Mouse (Mus musculus): Measurements from ENCODE around the gene 4930412O13Rik.

Gene 4930412O13Rik

DNA sequence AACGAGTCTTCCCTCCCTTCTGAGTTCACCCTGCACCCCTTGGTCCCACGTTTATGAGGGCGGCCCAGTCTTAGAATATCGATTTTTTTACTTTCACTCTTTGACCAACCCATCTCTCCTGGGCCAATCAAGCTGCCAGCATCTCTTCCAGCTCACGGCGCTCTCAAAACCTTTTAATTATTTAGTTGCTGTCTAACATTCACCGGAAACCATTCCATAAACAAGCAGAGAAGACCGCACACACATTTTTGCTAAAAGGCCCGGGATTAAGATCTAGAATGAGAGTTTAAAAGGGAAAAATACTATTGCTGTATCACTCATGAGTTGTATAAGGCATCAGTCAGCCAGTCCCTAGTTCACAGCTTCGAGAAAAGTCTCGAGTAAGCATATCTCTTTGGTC lies 781 bp upstream of the 4930412O13Rik start:
- no peak for DNase-seq (ENCODE audit: low spot score)

DNA sequence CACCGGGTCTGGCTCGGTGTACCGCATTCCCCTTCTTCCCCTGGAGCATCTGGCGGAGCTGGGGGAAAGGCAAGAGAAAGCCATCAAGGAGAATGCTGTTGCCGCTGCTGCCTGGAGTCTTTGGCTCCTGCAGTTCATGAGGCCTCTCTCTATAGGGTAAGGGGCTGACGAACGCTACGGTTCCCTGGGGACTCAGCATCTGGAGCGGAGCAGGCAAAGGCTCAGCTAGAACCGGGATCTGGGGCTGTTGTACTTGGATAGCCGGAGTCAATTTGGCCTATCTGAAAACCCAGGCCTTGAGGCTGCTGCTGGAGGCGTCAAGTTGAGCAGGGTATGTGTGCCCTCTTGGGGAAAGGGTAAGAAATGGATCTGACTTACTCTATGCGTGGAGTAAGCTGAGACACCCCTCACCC lies 565 bp downstream of the 4930412O13Rik start:
- DNase-seq (ENCODE audit: low spot score) = peak; percentile 51

DNA sequence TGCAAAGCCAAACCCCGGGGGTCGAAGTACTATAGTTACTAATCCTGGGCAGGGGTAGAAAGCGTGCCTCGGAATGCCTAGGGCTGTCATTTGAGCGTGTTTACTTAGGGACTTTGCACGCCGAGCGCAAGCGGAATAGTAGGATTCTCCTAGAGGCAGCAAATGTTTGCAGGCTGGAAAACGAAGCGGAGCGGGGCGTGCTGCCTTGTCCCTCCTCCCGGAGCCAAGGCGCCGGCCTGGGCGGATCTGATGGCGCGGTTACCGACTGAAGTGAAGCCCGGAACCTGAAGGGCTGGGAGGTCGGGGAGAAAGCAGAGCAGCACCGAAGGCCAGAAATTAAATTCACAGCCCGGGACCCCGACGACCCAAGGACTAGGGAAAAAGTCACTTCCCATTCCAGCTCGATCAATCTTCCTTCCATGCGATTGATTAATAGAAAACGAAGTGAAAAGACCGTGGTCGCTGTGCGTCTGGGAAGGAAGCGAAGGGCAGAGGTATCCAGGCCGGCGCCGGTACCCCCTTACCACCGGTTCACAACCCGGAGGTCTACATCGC lies 1.4 kb downstream of the 4930412O13Rik start:
- peak; percentile 71 for DNase-seq (ENCODE audit: low spot score)

DNA sequence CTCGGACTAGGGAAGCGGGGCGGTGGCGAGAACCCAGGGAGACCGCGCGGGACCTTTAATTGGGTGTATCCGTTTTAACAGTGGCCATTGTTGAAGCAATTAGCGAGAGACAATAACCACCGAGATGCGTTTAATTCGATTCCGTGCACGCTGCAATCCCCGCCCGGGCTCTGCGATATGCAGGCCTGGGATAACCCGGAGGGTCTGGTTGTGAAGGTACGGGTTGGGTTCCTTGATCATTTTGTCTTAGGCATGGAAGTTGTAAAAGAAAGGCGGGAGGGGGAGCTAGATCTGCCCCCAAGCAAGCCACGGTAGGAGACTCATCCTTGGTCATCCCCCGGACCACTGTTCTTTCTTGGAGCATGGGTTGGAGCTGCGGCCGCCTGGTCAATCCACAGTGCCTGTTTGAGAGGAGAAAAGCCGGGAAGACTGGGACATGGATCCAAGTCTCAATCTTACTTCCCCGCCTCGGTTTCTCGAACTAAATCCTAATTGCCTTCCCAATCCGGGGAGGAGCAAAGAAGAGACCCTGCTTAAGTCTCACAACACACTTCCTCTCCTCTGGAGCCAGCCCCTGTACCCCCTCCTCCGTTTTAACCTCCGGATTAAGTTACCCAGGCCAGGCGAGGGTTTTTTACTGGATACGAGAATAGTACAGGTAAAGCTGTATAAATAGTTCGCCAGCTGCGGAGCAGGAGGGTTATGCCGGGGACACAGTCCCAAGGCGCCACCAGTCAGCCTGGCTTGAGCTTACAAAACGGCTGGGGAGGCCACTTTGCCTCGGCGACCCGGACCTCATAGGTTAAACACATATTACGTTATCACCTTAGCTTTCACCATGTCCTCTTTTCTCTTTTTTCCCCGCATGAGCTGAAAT lies 2.1 kb downstream of the 4930412O13Rik start:
- DNase-seq (ENCODE audit: low spot score) = peak; percentile 40

DNA sequence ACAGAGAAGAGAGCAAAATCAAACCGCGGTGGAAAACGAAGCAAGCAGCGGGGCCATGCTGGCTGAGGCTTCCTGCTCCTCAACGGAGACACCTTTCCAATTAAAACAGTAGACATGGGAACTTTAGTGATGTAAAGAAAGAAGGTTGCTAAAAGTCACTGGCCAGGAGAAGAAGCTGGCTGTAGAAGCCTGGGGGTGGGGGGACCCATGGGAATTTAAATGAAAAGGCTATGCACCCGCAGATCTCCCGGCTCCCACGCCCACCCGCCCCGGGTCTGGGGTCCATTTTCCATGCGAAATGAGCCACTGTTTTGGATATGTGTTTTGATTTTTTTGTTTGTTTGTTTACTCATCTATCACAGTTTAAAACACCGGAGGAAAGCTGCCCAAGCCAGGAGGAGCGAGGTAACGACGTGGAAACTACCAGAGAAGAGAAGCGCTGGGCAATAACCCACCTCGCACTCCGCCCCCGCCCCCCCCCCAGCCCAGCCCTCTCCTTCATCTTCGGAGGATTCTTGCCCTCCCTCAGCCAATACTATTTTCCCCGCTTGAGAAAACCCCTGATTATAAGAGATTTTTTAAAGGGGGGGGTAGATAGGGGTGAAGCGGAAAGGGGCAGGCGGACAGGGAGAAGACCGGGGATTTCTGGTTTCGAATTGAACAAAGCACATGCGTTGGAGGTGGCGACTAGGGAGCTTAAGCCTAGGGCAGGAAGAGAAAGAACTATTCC lies 2.9 kb downstream of the 4930412O13Rik start:
- DNase-seq (ENCODE audit: low spot score) = no peak

DNA sequence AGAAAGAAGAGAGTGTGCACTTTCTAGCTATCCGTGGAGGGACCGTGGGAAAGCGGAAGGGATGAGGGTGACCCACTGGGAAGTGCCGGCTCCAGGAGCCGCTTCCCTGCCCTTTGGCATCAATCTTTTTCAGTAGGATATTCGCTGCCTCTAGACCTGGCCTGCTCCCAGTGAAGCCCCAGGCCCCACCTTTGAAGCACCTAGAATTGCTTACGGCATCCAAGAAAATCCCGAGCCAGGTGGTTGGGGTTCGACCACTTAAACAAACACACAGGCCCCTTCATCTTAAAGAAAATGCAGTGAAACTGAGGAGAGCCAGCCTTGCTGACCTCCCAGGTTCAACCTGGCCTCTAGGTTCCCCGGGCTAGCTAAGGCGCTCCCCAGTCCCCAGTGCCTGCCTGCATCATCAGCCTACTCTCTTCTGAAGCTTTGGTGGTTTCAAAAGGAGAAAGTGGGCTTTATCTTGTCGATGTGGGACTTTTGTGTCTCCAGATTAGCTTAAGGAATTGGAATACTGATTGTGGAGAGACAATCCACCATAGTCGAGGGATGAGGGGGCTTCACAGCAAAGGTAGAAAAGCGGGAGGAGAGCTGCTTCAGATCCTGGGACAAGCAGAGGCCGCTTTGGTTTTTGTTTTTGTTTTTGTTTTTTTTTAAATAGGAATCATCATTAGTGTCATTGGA lies 3.6 kb downstream of the 4930412O13Rik start:
- DNase-seq (ENCODE audit: low spot score) = peak; percentile 42

DNA sequence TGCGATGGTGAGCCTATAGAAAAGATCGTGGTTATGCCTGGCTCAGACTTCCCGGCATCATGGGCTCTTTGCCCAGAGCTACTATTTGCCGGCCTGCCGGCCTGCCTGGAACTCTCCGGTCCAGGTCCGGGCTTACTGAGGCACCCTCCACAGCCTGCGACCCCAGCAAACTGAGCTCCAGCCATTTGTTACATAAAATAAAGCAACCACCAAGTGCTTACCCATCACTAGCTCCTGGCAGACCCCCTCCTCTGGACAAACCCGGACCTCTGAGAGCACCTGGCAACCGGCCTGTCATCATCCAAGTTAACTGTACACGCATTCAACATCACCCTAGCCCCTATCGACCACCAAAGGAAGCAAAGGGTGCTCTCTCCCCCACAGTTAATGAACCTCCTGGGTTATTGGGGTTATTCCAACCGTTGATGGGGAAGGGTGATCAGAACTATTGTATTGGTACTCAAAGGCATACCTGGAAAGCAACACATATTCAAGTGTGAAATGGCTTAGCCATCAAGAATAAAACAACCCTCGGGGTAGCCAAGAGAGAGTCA lies 4.2 kb downstream of the 4930412O13Rik start:
- no peak for DNase-seq (ENCODE audit: low spot score)

DNA sequence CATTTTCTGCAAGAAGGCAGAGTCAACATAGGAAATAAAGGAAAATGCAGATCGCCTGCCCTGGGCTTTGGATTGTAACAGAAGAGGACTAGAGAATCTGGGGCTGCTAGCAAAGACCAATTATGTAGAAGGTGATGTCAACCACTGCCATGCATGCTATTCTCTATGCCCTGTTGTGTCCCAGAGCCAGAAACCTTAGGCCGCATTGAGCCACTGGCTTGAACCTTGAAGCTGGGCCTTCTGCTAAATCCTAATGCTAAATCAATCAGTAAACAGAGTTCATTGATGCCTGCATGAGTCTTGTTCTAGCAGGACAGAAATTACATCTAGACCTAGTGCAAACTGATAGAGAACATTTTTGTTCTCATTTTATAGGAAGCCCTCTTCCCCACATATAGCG lies 5.0 kb downstream of the 4930412O13Rik start:
- no peak for DNase-seq (ENCODE audit: low spot score)

DNA sequence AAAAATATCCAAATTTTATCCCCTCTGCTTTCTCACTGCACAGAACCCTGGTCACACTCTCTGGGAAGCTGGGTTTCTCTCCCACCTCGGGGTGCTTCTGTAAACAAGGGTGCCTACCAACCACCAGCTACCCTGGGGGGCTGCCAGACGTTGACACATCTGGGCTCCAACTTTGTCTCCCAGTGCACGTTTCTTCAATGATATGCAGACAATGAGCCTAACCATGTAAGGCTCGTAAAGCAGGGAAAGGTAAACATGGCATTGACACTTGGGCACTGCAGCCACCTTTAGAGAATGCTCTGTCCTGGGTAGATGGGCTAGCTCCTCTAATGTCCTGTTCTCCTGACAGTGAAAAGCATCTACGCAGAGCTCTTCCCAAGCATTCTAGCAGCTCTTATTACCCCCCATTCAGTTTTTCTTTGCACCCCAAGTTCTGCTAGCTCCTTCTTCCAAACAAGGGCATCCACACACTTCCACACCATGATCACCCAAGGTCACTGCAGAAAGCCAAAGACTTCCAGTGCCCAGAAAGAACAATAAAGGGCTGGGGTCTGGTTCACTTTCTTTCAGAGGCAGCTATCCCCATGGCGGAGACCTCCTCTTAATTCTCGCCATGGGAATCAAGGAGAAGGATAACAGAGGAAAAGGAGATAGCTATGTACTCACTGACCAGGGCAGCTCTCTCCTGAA lies 6.0 kb downstream of the 4930412O13Rik start:
- no peak for DNase-seq (ENCODE audit: low spot score)

DNA sequence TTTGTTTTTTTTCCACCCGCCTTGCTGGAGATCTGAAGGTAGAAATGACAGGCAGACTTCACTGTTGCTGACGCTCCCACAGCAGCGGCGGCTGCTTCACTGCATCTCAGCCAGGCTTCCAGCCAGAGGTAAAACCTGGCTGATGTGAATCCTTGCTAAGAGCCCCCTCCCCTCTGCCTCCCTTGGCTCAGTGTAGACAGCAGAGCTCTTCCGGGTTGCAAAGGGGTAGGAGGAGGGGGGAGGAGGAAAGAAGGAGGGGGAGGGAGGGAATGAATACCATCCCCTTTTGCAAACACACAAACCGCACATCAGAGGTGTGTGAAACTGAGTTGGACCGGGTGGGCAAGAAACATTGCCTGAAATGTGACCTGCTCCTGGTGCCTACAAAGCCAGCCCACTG lies 6.6 kb downstream of the 4930412O13Rik start:
- DNase-seq (ENCODE audit: low spot score) = peak; percentile 25

DNA sequence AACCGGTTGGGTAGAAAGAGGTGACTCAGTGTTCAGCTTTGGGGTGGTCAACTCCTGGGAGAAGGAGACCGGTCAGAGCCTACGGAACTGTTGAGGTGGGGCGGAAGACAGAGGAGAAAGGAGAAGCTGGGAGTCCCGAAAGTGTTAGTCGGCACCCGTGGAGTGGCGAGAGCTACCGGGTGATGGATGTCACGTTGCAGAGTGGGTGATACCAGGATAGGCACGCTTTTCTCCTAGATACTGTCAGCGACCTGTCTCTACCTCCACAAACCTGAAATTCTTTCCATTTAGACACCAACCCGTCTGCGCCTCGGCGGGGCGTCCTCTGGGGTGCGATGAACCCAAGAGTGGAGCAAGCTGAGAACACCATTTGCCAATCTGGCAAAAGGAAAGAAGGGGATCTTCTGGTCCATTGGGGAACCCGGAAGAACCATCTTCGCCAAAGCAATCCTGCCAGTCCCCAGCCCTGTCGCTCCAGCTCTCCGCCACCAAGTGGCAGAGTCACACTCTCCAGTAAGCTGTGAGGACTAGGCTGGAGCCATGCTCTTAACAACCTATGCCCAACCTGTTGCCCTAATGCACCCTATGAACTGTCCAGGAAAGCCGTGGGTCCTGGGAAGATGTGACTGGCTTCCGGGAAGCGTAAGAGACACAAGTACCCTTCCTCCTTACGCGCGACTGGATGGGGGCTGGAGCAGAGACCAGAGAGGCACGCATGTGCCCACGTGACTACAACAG lies 8.0 kb downstream of the 4930412O13Rik start, which contains the start of gene 9230102O04Rik:
Gene 9230102O04Rik (minus strand): TSS at position 628 of the 738 bp plus-strand sequence.
- DNase-seq (ENCODE audit: low spot score) = peak; percentile 75

DNA sequence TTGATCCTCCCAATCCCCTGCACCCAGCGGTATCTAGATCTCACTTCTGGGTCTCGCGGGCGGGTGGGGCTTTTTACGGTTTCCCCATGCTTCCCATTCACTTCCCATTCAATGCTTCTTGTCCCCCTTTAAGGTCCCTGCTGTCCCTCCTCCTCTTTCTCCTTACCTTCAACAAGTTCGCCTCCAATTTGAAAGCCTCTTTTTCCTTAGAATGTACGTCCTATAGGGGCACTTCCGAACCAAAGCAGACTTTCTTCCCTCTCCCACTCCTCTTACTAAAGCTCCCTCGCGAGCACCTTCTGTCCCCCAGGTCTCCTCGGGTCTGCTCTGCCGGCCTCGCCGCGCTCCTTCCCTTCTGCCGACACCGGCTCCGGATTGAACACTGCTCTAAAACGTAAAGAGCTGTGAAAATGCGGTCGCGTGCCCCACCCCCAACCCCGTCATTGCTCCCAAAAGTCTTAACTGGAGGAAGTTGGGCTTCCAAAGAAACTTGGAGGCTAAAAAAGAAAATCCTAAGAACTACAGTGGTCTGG lies 8.7 kb downstream of the 4930412O13Rik start, which contains the start of gene Gata3:
Gene Gata3 (minus strand): TSS at position 384 of the 533 bp plus-strand sequence.
- DNase-seq (ENCODE audit: low spot score) = no peak

DNA sequence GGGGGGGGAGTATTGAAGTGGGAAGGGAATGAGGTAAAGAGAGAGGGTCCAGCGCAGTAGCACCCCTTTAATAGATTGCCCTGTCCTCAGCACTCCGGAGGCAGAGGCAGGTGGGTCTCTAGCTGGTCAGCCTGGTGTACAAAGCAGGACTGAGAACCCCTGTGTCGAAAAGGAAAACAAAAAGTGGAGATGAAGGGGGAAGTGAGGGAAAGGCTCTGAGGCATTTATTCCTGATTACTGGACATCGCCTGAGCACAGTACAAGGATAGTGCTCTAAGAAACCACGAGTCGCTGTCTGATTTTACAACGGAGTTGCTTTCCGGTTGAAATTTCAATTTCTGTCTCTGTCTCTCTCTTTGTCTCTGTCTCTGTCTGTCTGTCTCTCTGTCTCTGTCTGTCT lies 9.2 kb downstream of the 4930412O13Rik start:
- no peak for DNase-seq (ENCODE audit: low spot score)

DNA sequence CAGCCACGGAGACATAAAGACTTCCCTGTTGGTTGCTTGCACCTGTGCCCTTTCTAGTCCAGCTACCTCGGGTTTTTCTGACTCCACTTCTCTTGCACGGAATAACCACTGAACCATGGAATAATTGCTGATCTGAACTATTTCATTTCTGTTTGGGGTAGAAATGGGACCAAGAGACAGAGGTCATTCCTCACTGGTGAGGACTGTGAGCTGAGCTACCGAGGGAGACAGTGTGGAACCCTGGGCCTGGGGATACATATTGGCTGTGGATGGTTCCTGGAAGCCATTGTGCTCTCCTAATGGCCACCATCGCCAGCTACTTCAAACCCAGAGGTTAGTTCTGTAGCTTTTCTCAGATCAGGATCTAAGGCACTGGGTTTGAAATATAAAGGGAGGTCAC lies 9.9 kb downstream of the 4930412O13Rik start:
- DNase-seq (ENCODE audit: low spot score) = no peak

DNA sequence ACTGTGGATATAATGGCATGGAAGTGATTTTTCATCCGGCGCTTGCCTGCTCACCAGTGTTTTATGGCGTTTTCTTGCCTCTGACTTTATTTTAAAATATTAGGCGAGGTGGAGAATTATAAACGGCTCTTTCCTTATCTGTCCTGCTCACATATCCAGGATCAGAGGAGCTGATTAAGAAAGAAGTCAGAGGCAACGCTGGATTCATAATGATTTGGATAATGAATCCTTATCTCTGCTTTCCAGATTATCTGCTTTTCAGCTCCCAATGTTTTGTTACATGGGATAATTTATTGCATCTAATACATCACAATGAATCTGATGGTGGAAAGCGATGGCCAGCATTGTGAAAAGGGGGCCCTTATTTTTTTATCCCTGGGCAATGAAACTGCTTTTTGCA lies 11.5 kb downstream of the 4930412O13Rik start:
- DNase-seq (ENCODE audit: low spot score) = no peak

DNA sequence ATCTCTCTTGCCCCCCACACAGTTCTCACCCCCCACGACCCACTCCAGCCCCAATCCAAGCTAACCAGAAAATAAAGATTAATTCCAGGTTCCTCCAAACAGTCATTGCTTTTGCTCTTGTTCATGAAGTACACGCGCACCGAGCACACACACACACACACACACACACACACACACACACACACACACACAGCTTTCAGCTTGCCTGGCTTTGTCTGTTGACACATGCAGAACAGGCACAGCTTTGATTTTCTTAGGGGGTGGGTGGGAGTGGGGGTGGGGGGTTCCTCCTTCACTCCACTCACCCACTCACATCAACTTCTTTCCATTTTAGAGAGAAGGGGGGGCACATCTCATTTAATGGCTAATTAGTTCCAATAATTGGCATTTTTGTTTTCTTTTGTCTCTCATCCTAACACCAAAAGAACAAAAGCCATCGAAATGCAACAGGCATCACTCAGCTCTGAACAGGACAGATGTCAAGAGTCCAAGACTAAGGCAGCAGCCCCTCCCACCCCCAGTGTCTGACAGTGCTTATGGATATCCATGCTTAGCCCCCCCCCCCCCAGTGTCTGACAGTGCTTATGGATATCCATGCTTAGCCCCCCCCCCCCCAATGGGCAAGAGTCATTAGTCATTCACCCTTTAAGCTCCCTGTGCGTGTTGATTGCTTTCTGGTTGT lies 12.4 kb downstream of the 4930412O13Rik start:
- no peak for DNase-seq (ENCODE audit: low spot score)

DNA sequence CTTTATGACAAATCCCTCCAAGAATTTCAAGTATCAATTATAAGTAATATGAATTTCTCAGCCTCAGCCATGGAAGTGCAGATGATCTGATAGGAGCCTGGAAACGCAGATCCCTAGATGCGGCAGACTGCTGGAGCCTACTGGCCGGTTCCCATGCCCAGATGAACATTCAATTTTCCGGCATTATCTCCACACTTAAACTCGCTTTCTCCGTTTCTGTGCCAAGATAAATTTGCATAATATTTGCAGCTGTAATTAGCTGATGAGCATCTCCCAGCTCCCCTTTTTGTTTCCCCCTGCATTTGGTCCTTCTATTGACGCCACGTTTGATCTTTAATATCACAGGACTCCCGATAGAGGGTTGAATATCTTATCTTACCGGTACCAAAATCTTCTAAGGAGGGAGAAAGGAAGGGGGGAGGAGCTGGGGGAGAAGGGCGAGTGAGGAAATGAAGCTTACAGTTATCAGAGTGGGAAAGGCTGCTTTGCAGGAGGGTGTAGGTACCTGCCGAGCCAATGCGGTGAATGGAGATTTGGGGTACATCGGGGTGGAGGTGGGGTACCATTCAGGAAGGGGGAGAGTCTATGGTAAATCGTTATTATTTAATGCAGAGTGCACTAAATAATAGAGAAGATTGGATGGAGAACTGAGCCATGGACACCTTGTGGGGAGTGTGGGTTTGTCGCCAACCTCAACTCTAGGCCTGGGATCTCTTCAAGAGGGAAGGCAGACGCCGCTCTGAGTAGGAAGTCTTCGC lies 14.0 kb downstream of the 4930412O13Rik start:
- no peak for DNase-seq (ENCODE audit: low spot score)

DNA sequence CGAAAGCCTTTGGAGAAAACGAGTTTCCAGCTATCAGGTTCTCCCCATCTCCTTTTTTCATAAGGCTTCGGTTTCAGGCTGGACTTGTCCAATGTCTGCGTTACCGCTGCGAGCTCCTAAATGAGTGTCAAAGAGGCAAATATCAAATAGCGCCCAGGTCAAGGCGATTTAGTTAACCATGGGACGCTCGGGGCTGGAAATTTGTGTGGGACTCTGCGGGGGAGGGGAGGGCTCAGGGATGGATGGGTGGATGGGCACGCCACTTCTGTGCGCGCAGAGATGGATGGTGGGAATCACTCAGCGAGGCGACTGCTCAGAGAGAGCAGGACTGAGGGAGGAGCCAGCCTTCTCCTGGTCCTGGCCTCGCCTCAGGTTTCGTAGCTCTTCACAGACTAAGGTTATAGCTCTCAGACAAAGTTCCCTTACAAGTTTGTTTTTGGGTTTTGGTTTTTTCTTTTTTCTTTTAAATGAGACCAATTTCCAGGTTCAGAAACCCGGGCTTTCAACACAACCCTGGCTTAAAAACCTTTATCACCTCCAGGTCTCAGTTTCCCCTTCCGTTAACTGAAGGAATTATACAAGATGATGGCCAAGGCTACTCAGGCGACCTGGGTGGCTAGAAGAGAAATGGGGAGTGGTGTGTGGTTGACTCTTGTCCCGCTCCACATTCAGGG lies 15.2 kb downstream of the 4930412O13Rik start:
- DNase-seq (ENCODE audit: low spot score) = peak; percentile 68

All from embryo, embryonic 10 days (tissue).